Mouse (Mus musculus): ENCODE results near the gene Cyp2s1. TPM values are rescaled to one million over a fixed set of nuclear protein-coding genes. Genes with fewer than 3 reads are reported as not detected.

The Cyp2s1 gene
- total and polyA plus RNA-seq, 3 experiments: 0.04 TPM; not detected in 2

DNA sequence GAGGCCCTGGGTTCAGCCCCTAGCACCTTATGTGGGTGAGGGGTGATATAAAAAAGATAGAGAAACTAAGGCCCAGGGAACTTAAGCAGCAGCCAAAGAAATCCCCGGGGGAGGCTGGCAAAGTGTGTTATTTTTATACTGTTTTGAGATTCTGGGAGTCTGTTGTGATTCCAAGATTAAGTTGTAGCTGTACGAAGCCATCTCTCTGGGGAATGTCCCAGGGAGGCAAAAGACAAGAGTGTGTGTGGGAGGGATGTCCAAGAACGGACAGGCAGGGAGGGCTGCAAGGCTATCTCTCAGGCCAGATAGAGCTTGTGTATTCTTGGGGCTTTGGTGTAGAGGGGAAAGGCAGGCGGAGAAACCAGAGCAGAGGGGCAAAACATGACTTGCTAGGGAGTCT lies 11.9 kb downstream of the Cyp2s1 start:
- Histone ChIP-seq H3K4me1 (ENCODE audit: control insufficient read depth in 1 of 2, insufficient read depth in 2 of 2) (peaks cover 3 to 4% of the 10 kb centered on the region in 2 experiments; a peak in 1 of 4 replicates), H3K4me2 (ENCODE audit: insufficient read depth, low read depth, poor library complexity, severe bottlenecking) (no peak overlapping the region), H3K4me3 (replicated peaks in 1 of 3; ENCODE audit: low read depth in 2 of 3, low read length in 2 of 3, poor library complexity in 1 of 3) (no peak overlapping the region), H3K27ac (ENCODE audit: insufficient read depth, low read depth) (no peak overlapping the region), H3K27me3 (replicated peaks) (peaks cover 37% of the 10 kb centered on the region), H3K9ac (ENCODE audit: insufficient read depth, low read depth) (no peak overlapping the region), H3K36me3 (replicated peaks in 1 of 2; ENCODE audit: control insufficient read depth in 1 of 2, insufficient read depth in 1 of 2, low read length in 1 of 2) (no peaks in the 10 kb centered on the region), H3K79me2 (replicated peaks; ENCODE audit: control insufficient read depth, extremely low read depth, insufficient read depth, poor library complexity, severe bottlenecking) (no peaks in the 10 kb centered on the region), H3K9me3 (replicated peaks; ENCODE audit: low read length) (no peaks in the 10 kb centered on the region)
- in situ Hi-C loops (cut with MboI; ENCODE audit: low pct_ligation_motif_present, low pct_unique_long_range_greater_than_20kb, low sequenced_read_pairs) (loop anchor here (5.0 kb wide), 1 partner anchor 47 kb away; no protein-coding TSS in a partner anchor), dilution Hi-C loops (cut with MboI; ENCODE audit: extremely low pct_ligation_motif_present, extremely low pct_unique_long_range_greater_than_20kb, low sequenced_read_pairs) (no loop called here)
- no peak for DNase-seq (ENCODE audit: extremely low read depth)
- TF ChIP-seq ZC3H11A (IDR thresholded peaks at IDR 0.05; ENCODE audit: low read depth, low read length): no peak
- TF ChIP-seq ETS1 (conservative IDR thresholded peaks at IDR 0.05; ENCODE audit: low read depth, low read length): no peak
- no peak for TF ChIP-seq MAFK (IDR thresholded peaks at IDR 0.05; ENCODE audit: insufficient replicate concordance, low read length)
- no peak for TF ChIP-seq MAZ (IDR thresholded peaks at IDR 0.05; ENCODE audit: low read depth, low read length)
- no peak for TF ChIP-seq CHD1 (IDR thresholded peaks at IDR 0.05; ENCODE audit: low read depth, low read length)
- no peak for TF ChIP-seq ZKSCAN1 (IDR thresholded peaks at IDR 0.05; ENCODE audit: borderline replicate concordance, low read depth, low read length)
- no peak for TF ChIP-seq TCF12 (IDR thresholded peaks at IDR 0.05; ENCODE audit: low read depth, low read length)
- no peak for TF ChIP-seq MXI1 (IDR thresholded peaks at IDR 0.05; ENCODE audit: low read depth, low read length)
- no peak for TF ChIP-seq MAX (IDR thresholded peaks at IDR 0.05; ENCODE audit: low read length)

DNA sequence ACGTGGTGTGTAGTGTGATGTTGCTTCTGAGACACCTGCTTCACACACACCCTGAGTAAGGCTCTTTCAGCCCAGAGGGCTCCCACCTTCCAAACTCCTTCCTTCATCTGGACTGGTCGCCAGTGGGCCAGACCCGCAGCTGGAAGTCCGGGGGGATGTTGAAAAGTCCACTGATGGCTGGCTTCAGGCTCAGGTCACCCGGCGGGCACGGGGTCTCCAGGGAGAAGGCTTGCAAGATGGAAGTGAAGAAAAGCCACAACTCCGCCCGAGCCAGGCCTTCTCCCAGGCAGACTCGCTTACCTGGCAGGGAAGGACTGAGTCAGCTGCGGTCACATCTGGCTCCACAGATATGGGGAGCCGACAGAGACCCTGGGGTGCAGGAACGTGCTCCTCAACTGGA lies 13.3 kb downstream of the Cyp2s1 start:
- peaks cover 28% of the 10 kb centered on the region for H3K27me3 ChIP-seq (replicated peaks)
- dilution Hi-C loops (cut with MboI; ENCODE audit: extremely low pct_ligation_motif_present, extremely low pct_unique_long_range_greater_than_20kb, low sequenced_read_pairs) (no loop called here), in situ Hi-C loops (cut with MboI; ENCODE audit: low pct_ligation_motif_present, low pct_unique_long_range_greater_than_20kb, low sequenced_read_pairs) (no loop called here)
- no peak overlapping the region for H3K4me2 ChIP-seq (ENCODE audit: insufficient read depth, low read depth, poor library complexity, severe bottlenecking)
- TF ChIP-seq USF2 (conservative IDR thresholded peaks at IDR 0.05; ENCODE audit: low read depth, low read length) (no peak), HCFC1 (IDR thresholded peaks at IDR 0.05; ENCODE audit: low read depth, low read length) (no peak), SIN3A (IDR thresholded peaks at IDR 0.05; ENCODE audit: low read length) (no peak), CHD1 (IDR thresholded peaks at IDR 0.05; ENCODE audit: low read depth, low read length) (no peak), JUN (IDR thresholded peaks at IDR 0.05; ENCODE audit: insufficient read depth, low read depth, low read length) (no peak), ELF1 (IDR thresholded peaks at IDR 0.05; ENCODE audit: low read depth, low read length) (no peak), MAFK (IDR thresholded peaks at IDR 0.05; ENCODE audit: insufficient replicate concordance, low read length) (no peak), E2F4 (IDR thresholded peaks at IDR 0.05; ENCODE audit: insufficient replicate concordance, low read depth, low read length) (no peak), UBTF (IDR thresholded peaks at IDR 0.05; ENCODE audit: low read depth, low read length) (no peak), SMC3 (IDR thresholded peaks at IDR 0.05; ENCODE audit: low read depth, low read length) (no peak), MYC (IDR thresholded peaks at IDR 0.05; ENCODE audit: low read depth, low read length) (no peak), USF1 (IDR thresholded peaks at IDR 0.05; ENCODE audit: low read depth, low read length) (no peak), PAX5 (IDR thresholded peaks at IDR 0.05; ENCODE audit: low read length) (no peak), ZNF384 (IDR thresholded peaks at IDR 0.05; ENCODE audit: low read depth, low read length) (no peak), TCF12 (IDR thresholded peaks at IDR 0.05; ENCODE audit: low read depth, low read length) (no peak), ZKSCAN1 (IDR thresholded peaks at IDR 0.05; ENCODE audit: borderline replicate concordance, low read depth, low read length) (no peak), MAZ (IDR thresholded peaks at IDR 0.05; ENCODE audit: low read depth, low read length) (no peak), KAT2A (IDR thresholded peaks at IDR 0.05; ENCODE audit: insufficient replicate concordance, low read length) (no peak), RCOR1 (conservative IDR thresholded peaks at IDR 0.05; ENCODE audit: low read depth, low read length) (no peak), CTCF (conservative IDR thresholded peaks at IDR 0.05 in 1 of 2, IDR thresholded peaks at IDR 0.05 in 1 of 2; ENCODE audit: low read depth in 2 of 2, low read length in 2 of 2) (no peak)
- H3K79me2 ChIP-seq (replicated peaks; ENCODE audit: control insufficient read depth, extremely low read depth, insufficient read depth, poor library complexity, severe bottlenecking): no peaks in the 10 kb centered on the region
- peaks cover 3 to 4% of the 10 kb centered on the region in 2 experiments; a peak in 1 of 4 replicates for H3K4me1 ChIP-seq (ENCODE audit: control insufficient read depth in 1 of 2, insufficient read depth in 2 of 2)
- H3K9ac ChIP-seq (ENCODE audit: insufficient read depth, low read depth): no peak overlapping the region
- no peaks in the 10 kb centered on the region for H3K36me3 ChIP-seq (replicated peaks in 1 of 2; ENCODE audit: control insufficient read depth in 1 of 2, insufficient read depth in 1 of 2, low read length in 1 of 2)
- no peak overlapping the region for H3K4me3 ChIP-seq (replicated peaks in 1 of 3; ENCODE audit: low read depth in 2 of 3, low read length in 2 of 3, poor library complexity in 1 of 3)
- peaks cover 2% of the 10 kb centered on the region for H3K9me3 ChIP-seq (replicated peaks; ENCODE audit: low read length)
- DNase-seq (ENCODE audit: extremely low read depth): no peak
- H3K27ac ChIP-seq (ENCODE audit: insufficient read depth, low read depth): no peak overlapping the region
